Mouse (Mus musculus) layer of hippocampus, postnatal 25 days (tissue): ENCODE results near the gene Sap30bp. TPM values are rescaled to one million over a fixed set of nuclear protein-coding genes. Genes with fewer than 3 reads are reported as not detected.

Experiments
- total RNA-seq, 2 experiments: library from RNA; stranded (reverse); gene quantifications; 2 replicates each; pipeline ENCODE4 v1.2.3; 2021

Sap30bp gene
- total RNA-seq, 2 experiments from 2014 or later: 33.1 to 47.4 TPM

Other genes starting within 250 kb of the Sap30bp start
- 100 to 1,000 TPM; 188 to 210 TPM for gene Grb2, start 224.7 kb upstream of the Sap30bp start, total RNA-seq
- gene Tmem94, start 167.8 kb upstream of the Sap30bp start, total RNA-seq: 10 to 100 TPM; 44.5 to 51.1 TPM
- gene Caskin2, start 119.6 kb upstream of the Sap30bp start, total RNA-seq: 10 to 100 TPM; 19.9 to 21.8 TPM
- 10 to 100 TPM in 1 of 2 experiments, 1 to 10 TPM in 1; 9.4 to 10.9 TPM for gene Tsen54, start 118.6 kb upstream of the Sap30bp start, total RNA-seq
- 1 to 10 TPM; 1.0 to 2.3 TPM for gene Llgl2, start 109.2 kb upstream of the Sap30bp start, total RNA-seq
- under 1 TPM; 0.27 to 0.28 TPM for gene Myo15b, start 74.9 kb upstream of the Sap30bp start, total RNA-seq
- 1 to 10 TPM in 1 of 2 experiments, under 1 TPM in 1; 0.54 to 1.2 TPM for gene Smim5, start 33.3 kb upstream of the Sap30bp start, total RNA-seq
- gene Smim6, start 21.3 kb upstream of the Sap30bp start, total RNA-seq: not detected
- 10 to 100 TPM; 25.7 to 28.4 TPM for gene Recql5, start 195 bp downstream of the Sap30bp start, total RNA-seq
- 1 to 10 TPM; 5.2 to 6.5 TPM for gene Itgb4, start 41.4 kb downstream of the Sap30bp start, total RNA-seq
- gene Galk1, start 79.4 kb downstream of the Sap30bp start, total RNA-seq: 10 to 100 TPM; 14.0 to 16.9 TPM
- 100 to 1,000 TPM; 281 to 291 TPM for gene H3f3b, start 94.7 kb downstream of the Sap30bp start, total RNA-seq
- gene Unk, start 97.0 kb downstream of the Sap30bp start, total RNA-seq: 10 to 100 TPM; 19.6 to 23.2 TPM
- gene Unc13d, start 144.7 kb downstream of the Sap30bp start, total RNA-seq: 1 to 10 TPM; 1.3 to 2.4 TPM
- gene Wbp2, start 153.7 kb downstream of the Sap30bp start, total RNA-seq: 100 to 1,000 TPM; 390 to 418 TPM
- 1 to 10 TPM; 5.6 to 5.9 TPM for gene Trim47, start 193.9 kb downstream of the Sap30bp start, total RNA-seq
- gene Trim65, start 197.8 kb downstream of the Sap30bp start, total RNA-seq: 1 to 10 TPM; 6.2 to 7.1 TPM
- 10 to 100 TPM; 59.1 to 62.7 TPM for gene Mrpl38, start 205.6 kb downstream of the Sap30bp start, total RNA-seq
- gene Fbf1, start 234.9 kb downstream of the Sap30bp start, total RNA-seq: 10 to 100 TPM; 74.6 to 96.0 TPM